Mouse (Mus musculus) frontal cortex, adult 2 months (tissue): Measurements from ENCODE around the gene Fam181a. TPM values are rescaled to one million over a fixed set of nuclear protein-coding genes. Genes with fewer than 3 reads are reported as not detected.

ENCODE experiments used
- DNase-seq, 2 experiments: peaks; one replicate each; pipeline ENCODE4 v3.0.0; 2022; ENCODE audit warnings: low spot score in 1 of 2; ENCODE audit errors: extremely low spot score in 1 of 2
- polyA plus RNA-seq: library from polyadenylated mRNA; depleted of rRNA; stranded (reverse); fragments of >200 nt; gene quantifications from 2 replicates; pipeline ENCODE4 v1.2.3, GENCODE M21; 2012

Gene Fam181a
- polyA plus RNA-seq, 1 experiment, result 7.1 TPM

DNA sequence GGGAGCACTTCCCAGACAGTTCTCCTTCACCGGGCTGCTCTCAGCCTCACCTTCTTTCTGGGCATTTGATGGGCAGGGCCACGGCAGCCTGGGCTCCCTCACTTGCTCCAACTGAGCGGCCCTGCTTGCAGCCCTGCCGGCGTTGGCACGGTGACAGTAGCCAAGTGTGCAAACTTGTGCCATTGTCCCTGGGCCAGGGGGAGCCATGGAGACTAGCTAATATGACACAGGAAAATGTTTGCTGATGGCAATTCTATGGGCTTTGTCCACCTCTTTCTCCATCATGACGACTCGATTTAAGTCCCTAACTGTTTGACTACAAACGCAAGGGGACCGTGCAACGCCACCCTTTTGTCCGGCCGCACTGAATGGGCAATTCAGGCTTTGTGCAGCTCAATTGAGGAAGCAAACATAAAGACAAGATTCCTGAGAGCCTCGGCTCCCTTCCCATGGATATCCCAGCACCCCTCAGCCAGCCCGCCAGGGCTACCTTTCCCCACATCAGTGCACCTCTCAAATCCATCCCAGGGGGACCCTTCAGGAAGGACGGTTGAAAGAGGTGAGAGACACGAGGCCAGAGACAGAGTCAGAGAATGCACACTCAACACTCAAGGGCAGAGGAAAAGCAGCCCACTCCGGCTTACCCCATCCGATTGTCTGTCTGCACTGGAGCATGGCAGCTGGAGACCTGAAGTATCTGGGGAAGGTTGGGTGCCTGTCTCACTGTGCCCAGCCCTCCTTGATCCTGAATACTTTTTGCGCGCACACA lies 3.3 kb downstream of the Fam181a start:
- DNase-seq, result no peak

- no peak for DNase-seq
Measured at GRCm38 (mm10) chr12:103314640-103315361, 4.0 kb downstream of the Fam181a start.

DNA sequence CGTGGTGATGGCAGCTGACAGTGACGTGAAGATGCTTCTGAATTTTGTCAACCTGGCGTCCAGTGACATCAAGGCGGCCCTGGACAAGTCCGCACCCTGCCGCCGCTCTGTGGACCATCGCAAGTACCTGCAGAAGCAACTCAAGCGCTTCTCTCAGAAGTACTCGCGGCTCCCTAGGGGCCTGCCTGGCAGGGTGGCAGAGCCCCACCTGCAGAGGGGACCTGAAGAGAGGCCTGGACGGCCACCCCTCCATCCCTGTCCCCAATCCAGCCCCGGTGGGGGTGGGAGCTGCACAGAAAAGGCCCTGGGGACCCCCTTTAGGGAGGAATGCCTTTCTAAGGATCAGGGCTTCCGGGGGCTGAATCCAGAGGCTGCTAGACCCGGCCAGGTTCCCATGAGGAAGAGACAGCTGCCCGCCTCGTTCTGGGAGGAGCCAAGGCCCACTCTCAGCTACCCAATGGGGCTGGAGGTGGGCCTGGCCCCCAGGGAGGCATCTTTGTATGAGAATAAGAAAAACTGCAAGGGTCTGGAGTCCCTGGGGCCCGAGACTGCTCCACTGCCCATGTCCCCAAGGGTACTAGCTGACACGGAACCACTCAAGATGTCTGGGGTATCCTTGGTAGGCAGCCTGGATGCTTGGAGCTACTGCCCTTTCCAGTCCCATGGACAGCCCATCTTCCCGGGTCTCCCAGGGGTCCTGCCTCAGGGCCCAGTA lies 5.2 kb downstream of the Fam181a start:
- no peak for DNase-seq

GRCm38 (mm10) chr12:103322801-103323200 lies 12.0 kb downstream of the Fam181a start:
- peak in 1 of 2 experiments; percentile 61 for DNase-seq

- peak; percentile 77 to 91 for DNase-seq
Measured at GRCm38 (mm10) chr12:103325156-103325857, 14.5 kb downstream of the Fam181a start.

GRCm38 (mm10) chr12:103326569-103326968 lies 15.8 kb downstream of the Fam181a start:
- DNase-seq, result no peak

GRCm38 (mm10) chr12:103327107-103327506 lies 16.3 kb downstream of the Fam181a start:
- DNase-seq, result no peak

DNA sequence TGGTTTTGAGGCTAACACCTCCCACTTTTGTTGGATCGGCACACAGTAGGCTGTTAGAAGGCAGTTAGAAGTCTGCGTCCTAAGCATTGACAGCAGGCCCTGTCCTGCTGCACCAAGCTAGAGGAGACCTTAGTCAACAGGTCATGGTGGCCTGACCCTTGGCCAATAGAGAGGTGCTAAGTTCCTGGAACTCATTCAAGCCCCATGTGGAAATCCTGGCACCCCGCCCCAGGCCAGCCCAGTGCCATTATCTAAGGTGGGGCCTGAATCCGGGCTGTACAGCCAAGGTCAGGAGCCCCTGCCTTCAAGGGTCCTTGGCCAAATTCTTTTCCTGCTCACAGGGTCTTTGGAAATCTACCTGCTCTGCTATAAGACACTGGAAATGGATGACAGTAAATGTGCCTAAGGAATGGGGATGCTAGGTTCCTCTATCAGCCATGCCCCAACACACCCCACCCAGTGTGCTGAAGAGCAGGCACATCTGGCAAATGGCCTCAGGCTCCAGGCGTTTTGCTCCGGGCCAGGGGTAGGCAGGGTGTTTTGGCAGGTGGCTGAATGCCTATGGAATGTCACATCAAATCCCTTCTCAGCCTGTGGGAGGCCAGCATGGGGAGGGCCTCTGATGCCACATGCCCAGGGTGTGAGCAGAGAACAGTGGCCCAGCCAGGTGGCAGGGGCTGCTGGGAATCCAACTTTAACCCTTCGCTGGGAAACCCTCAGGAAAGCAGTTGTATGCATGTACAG lies 17.8 kb downstream of the Fam181a start:
- no peak for DNase-seq

DNA sequence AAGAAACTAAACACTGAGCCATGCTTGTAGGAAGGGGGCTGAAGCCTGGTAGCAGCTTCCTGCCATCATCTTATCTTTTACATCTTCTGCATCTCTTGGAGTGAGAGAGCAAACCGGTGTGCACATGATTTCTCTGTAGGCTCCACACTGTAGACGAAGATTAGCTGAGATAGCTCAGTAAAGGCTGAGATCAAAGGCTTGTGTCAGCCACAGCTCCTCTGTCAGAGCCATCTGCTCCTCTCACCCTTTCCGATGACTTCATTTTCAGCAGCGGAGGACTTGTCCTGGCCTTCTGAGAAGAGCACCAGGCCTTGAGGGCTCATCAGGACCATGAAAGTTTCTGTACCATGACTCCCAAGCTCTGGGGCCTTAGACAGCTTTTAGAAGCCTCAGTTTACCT lies 20.7 kb downstream of the Fam181a start:
- DNase-seq, result no peak

- DNase-seq, result no peak
Measured at GRCm38 (mm10) chr12:103332879-103333278, 22.1 kb downstream of the Fam181a start.

GRCm38 (mm10) chr12:103333426-103333825 lies 22.7 kb downstream of the Fam181a start:
- DNase-seq, result no peak

GRCm38 (mm10) chr12:103336766-103337165 lies 26.0 kb downstream of the Fam181a start:
- DNase-seq, result no peak

GRCm38 (mm10) chr12:103338162-103338798 lies 27.5 kb downstream of the Fam181a start:
- no peak for DNase-seq

DNA sequence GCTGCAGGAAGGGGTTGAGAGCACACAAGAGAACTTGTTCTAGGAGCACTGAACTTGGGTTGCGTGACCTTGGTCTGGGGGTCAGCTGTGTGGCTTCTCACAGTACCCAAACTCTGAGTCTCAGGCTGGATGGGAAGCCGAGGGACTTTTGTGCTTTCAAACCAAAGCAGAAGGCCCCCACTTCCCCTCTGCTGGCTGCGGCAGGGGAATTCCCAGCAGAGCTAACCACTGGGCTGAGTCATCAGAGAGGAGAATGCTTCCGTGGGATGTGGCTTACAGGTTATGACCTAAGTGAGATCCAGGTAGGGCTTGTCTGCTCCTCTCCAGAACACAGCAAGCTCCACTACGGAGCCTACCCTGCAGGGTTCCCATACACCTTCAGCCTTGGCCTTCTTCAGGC lies 30.4 kb downstream of the Fam181a start:
- DNase-seq, result no peak

DNA sequence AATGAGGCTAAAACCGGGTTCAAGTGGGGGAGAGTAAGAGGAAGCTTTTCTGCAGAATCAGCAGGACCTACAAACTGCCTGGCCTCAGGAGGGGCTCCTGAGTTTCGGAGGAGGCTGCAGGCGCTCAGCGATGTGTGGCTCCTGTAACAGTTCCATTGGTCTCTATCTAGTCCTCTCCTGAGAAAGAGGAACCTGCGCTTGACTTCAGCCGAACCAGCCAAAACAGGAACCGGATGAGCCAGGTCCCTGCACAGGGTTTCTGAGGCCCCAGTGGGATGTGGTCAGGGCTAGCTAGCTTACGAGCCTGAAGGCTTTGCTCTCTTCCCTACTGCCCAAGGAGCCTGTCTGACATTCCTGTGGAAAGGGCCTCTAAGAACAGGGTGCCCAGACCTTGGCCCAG lies 32.7 kb downstream of the Fam181a start:
- no peak for DNase-seq

DNA sequence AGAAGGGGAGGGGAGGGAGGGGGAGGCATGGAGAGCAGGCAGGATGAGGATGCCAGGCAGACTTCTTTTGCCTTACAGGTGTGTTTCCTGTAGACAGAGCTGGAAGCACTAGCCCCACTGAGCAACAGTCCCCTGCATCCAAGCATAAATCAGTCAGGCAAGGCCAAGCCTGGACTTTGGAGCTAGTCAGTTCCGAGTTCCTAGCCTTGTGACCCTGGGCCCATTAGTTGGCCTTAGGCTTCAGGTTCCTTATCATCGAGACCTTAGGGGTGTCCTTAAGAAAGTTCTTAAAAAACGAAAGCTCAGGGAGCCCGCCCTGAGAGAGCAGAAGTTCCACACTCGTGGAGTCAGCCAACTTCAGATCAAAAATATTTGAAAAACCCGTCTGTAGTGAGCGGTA lies 34.2 kb downstream of the Fam181a start:
- no peak for DNase-seq

GRCm38 (mm10) chr12:103346945-103347344 lies 36.2 kb downstream of the Fam181a start:
- peak in 1 of 2 experiments; percentile 68 for DNase-seq

- DNase-seq, result no peak
Measured at GRCm38 (mm10) chr12:103347406-103347805, 36.6 kb downstream of the Fam181a start.

DNA sequence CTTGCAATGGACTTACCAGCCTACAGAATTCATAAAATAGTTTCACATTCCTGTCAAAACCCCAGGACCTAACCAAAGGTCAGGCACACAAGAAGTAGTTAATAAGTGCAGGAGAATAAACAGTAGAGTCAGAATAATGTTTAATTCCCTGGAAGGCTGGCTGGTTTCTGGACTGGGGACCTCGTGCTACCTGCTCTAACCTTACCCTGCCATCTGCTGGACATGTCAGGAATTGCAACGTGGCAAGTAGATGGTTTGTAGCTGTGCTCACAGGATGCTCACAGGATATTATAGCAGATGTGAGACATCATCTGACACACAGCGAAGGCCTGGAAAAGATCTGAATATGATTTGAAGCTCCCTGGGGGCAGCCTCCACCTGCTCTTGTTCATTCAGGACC lies 37.7 kb downstream of the Fam181a start:
- peak; percentile 76 to 96 for DNase-seq

DNA sequence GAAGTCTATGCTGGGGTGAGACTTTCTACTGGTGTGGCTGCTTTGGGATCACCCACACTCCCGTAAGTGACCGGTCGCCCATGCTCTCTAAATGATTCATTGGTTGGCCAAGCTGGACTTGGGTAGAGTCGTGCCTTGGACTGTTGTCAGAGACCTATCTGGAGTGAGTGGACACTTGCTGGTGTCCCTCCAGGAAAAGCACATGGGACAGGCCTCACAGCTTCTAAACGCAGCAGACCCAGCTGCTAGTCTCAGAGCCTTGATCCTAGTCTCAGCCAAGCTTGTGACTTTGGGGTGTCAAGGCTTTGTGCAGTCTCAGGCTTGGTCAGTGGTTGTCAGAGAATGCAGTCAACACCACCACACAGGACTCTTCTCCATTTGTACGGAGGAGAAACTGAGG lies 42.0 kb downstream of the Fam181a start:
- DNase-seq, result no peak
